Mouse (Mus musculus) C2C12 (cell line): ENCODE measurements around the gene Erg. TPM values are rescaled to one million over a fixed set of nuclear protein-coding genes. Genes with fewer than 3 reads are reported as not detected.

Experiments used
- H3K27me3 ChIP-seq: one replicate; pipeline ENCODE4 v1.6.1; 2011; ENCODE audit not compliant: control insufficient read depth, insufficient read depth, insufficient read length
- H3K36me3 ChIP-seq: one replicate; pipeline ENCODE4 v1.6.1; 2011; ENCODE audit not compliant: control insufficient read depth, insufficient read depth
- H3K4me3 ChIP-seq: one replicate; pipeline ENCODE4 v1.5.1; 2011; ENCODE audit warnings: mild to moderate bottlenecking, control low read depth; ENCODE audit not compliant: poor library complexity, insufficient read depth, severe bottlenecking
- H3K79me2 ChIP-seq: one replicate; pipeline ENCODE4 v1.6.1; 2011; ENCODE audit not compliant: control insufficient read depth, insufficient read depth
- H3K79me3 ChIP-seq: one replicate; pipeline ENCODE4 v1.6.1; 2011; ENCODE audit warnings: low read depth, control low read depth
- H3ac ChIP-seq: one replicate; pipeline ENCODE3; 2011; ENCODE audit warnings: low read depth; ENCODE audit not compliant: control insufficient read depth, insufficient read length
- CEBPB ChIP-seq: IDR thresholded peaks from one replicate; pipeline ENCODE4 v1.6.1; 2011; ENCODE audit warnings: low read depth, mild to moderate bottlenecking, control low read depth, moderate library complexity
- CTCF ChIP-seq: IDR thresholded peaks from one replicate; pipeline ENCODE4 v1.5.1; 2011; ENCODE audit not compliant: control insufficient read depth, insufficient read depth, insufficient read length
- FOSL1 ChIP-seq: IDR thresholded peaks from one replicate; pipeline ENCODE4 v1.8.0; 2011; ENCODE audit warnings: mild to moderate bottlenecking, low read length; ENCODE audit not compliant: poor library complexity, insufficient read depth, severe bottlenecking
- MAX ChIP-seq: IDR thresholded peaks from one replicate; pipeline ENCODE4 v1.6.1; 2011; ENCODE audit warnings: mild to moderate bottlenecking, control low read depth
- MYOD1 ChIP-seq: IDR thresholded peaks from one replicate; pipeline ENCODE4 v1.6.1; 2011; ENCODE audit warnings: low read depth; ENCODE audit not compliant: control insufficient read depth, insufficient read length
- MYOG ChIP-seq: IDR thresholded peaks from one replicate; pipeline ENCODE4 v1.6.1; 2011; ENCODE audit not compliant: control insufficient read depth, insufficient read length; ENCODE audit errors: extremely low read depth
- USF1 ChIP-seq: IDR thresholded peaks from one replicate; pipeline ENCODE4 v1.6.1; 2011; ENCODE audit warnings: low read depth, mild to moderate bottlenecking, control low read depth, moderate library complexity
- polyA plus RNA-seq: library from polyadenylated mRNA; unstranded; fragments of >200 nt; fragmentation: generic; extraction: Trizol; gene quantifications from one replicate; pipeline ENCODE4 v1.2.1, GENCODE M21; 2012; ENCODE audit warnings: missing spikeins

Gene Erg
- polyA plus RNA-seq, 1 experiment = 0.05 TPM

DNA sequence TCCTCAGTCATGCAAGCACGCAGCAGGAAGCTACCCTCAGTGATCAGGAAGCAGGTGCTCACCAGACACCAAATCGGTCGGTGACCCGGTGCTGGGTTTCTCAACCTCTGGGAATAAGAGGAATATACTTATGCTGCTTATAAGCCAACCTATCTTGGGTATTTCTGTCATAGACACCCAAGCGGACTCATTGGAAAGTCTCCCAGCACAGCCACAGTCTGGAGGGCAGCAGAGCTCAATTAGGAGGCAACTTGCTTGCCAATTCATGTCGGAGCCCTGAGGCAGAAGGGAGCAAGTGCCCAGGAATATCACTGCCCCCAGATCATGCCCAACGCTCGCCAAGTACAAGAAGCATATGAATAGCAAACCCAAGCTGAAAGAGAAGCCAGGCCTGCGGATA lies 184.5 kb downstream of the Erg start:
- H3ac ChIP-seq = no peak overlapping the region
- no peak for TF ChIP-seq MAX
- H3K36me3 ChIP-seq = no peaks in the 10 kb centered on the region
- no peaks in the 10 kb centered on the region for H3K79me2 ChIP-seq
- H3K79me3 ChIP-seq = no peaks in the 10 kb centered on the region
- peaks cover 17% of the 10 kb centered on the region for H3K27me3 ChIP-seq
- no peak overlapping the region for H3K4me3 ChIP-seq

DNA sequence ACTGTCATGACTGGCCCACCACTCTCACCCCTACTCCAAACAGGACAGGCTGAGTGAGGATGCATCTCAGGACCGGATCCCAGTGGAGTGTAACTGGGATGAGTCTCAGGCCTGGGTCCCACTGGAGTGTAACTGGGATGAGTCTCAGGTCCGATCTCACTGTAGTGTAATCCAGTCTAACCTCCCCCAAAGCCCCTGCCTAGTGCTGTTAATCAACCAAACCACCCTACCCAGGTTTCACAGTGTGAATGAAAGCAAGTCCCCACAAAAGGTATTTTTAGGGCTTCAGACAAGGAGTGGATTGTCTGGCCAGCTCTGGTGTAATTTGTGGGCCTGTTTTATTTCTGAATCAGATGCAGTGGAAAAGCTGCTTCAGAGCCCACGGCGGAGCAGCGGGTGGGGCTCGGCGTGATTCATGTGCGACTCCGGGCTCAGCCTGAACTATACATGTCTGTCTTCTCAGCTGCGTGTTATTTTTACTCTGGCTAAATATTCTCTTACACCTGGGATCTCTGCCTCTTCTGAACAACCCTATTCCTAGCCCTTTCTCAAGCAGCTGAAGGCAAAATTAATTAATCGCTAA lies 187.5 kb downstream of the Erg start:
- H3K79me2 ChIP-seq = no peaks in the 10 kb centered on the region
- no peak overlapping the region for H3ac ChIP-seq
- TF ChIP-seq USF1 (no peak), MYOD1 (no peak), MAX (no peak), CTCF (no peak), MYOG (no peak), FOSL1 (no peak), CEBPB (no peak)
- no peaks in the 10 kb centered on the region for H3K79me3 ChIP-seq
- no peak overlapping the region for H3K4me3 ChIP-seq
- no peaks in the 10 kb centered on the region for H3K36me3 ChIP-seq
- H3K27me3 ChIP-seq = peaks cover 11% of the 10 kb centered on the region

DNA sequence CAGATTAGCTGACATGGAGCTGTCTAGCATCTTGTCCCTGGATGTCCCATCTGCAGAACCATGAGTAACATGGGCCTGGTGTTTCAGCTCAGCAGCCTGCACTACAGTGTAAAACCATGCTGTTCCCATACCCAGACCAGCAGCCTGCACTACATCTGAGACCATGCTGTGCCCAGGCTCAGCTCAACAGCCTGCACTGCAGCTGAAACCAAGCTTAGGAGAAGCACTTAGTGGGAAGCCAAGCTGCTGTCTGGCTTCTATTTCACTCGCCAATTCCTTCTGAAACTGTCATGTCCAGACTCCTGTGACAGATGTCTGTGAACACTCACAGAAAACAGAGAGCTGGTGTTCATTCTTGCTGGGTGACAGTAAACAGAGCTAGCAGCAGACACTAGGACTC lies 195.6 kb downstream of the Erg start:
- TF ChIP-seq MYOG (no peak), CEBPB (no peak), MAX (no peak), FOSL1 (no peak), MYOD1 (no peak), CTCF (no peak), USF1 (no peak)
- Histone ChIP-seq H3K4me3 (no peak overlapping the region), H3K36me3 (no peaks in the 10 kb centered on the region), H3ac (no peak overlapping the region), H3K79me3 (no peaks in the 10 kb centered on the region), H3K79me2 (no peaks in the 10 kb centered on the region), H3K27me3 (peaks cover 35% of the 10 kb centered on the region)

DNA sequence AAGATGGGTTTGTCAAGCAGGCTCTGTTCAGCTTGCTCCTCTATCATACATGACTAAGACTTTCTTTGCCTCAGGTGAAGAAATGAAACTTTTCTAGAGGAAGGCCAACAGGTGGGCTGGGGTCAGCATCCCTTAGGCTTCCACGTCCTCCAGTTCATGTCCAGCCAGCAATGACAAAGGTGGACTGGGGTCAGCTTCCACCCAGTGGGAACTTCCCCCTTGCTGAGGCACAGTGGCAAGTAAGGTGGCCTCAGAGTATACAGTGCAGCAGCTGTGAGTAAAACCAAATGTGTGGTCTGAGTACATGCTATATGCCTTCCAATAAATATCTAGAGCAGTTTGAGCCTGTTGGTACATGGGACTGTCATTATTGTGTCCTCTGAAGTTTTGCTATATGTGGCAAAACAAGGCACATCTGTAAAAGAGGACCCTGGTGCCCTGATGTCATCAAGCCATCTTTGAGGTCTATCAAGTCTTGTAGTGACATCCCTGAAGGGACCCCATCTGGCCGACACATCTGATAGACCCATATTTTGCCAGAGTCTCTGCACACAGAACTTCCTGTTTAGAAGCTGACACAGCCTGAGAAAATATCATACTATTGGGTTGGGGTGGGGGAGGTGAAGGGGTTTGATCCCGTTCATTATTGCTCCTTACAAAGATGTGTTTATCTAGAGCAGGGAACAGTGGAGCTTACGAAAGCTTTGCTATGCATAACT lies 197.4 kb downstream of the Erg start:
- Histone ChIP-seq H3K79me3 (no peaks in the 10 kb centered on the region), H3K79me2 (no peaks in the 10 kb centered on the region), H3K36me3 (no peaks in the 10 kb centered on the region), H3K27me3 (peaks cover 35% of the 10 kb centered on the region), H3K4me3 (no peak overlapping the region), H3ac (no peak overlapping the region)
- TF ChIP-seq USF1 = no peak
- TF ChIP-seq CTCF = no peak
- no peak for TF ChIP-seq MYOD1

DNA sequence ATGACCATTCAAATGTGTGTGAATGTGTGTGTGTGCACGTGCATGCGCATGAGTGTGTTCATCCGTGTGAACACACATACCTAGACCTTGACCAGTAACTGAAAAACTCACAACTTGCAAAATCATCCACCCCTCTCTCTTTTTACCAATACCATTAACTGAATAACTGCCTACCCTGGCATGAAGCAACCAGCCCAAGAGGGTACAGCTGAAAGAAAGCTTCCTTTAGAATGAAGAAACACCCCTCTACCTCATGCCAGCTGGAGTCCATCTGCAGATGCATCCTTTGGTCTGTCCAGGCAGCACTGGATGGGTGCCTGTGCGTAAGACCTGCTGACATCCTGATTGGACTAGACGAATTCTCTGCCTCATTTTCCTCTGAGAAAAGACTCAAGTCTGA lies 198.1 kb downstream of the Erg start:
- H3K79me2 ChIP-seq = no peaks in the 10 kb centered on the region
- no peaks in the 10 kb centered on the region for H3K36me3 ChIP-seq
- peaks cover 35% of the 10 kb centered on the region for H3K27me3 ChIP-seq
- no peak overlapping the region for H3ac ChIP-seq
- no peak overlapping the region for H3K4me3 ChIP-seq
- TF ChIP-seq CTCF (no peak), CEBPB (no peak), FOSL1 (no peak), MAX (no peak), MYOG (no peak), MYOD1 (no peak), USF1 (no peak)
- H3K79me3 ChIP-seq = no peaks in the 10 kb centered on the region

DNA sequence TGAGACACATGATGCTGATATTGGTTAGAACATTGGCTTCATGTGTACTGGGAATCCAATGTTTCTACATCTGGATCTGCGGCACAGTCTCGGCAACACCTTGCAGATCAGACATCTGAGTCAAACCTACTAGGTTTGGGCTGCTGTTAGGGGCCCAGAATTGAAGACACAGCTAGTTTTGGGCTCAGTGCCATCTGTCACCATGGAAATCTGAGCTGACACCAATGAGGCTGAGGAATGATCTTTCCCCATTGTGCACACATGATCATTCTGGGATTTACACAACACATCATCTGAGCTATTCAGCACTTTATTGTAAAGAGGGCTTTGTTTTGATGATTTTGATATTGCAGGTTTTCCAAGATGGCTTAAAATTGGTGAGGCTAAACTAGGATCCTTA lies 199.4 kb downstream of the Erg start:
- Histone ChIP-seq H3K4me3 (no peak overlapping the region), H3K27me3 (peaks cover 35% of the 10 kb centered on the region), H3K79me3 (no peaks in the 10 kb centered on the region), H3K36me3 (no peaks in the 10 kb centered on the region), H3ac (no peak overlapping the region), H3K79me2 (no peaks in the 10 kb centered on the region)
- TF ChIP-seq MYOD1 (no peak), MYOG (no peak), CEBPB (no peak), FOSL1 (no peak), MAX (no peak), USF1 (no peak), CTCF (no peak)
